10 mouse cellular contexts compared by ENCODE assay signal in the genomic region with DNA sequence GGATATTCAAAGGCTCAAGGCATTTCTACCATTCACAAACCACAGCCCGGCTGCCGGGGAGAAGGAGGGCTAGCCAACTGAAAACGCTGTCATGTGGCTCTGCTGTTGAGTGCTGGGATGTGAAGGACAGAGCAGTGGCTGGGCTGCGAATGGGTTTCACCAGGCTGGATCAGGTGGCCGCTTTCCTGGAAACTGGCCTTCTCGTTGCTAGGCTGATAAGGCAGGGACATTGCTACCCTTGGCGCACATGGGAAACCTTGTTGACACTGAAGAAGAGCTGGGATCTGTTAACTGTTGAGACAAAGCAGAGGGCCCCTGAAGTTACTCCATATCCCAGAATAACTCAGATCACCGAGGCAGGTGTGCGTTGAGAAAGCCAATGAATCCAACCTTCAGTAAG.
A peak's percentile ranks its signal among the peaks of the same experiment; 100 is the strongest.
DNase-seq lines count a peak whose midpoint lies in the region; ATAC-seq lines count a peak whose summit lies in the region.
"Had no signal": no experiment of that assay in that cellular context is flagged by ENCODE, and none has a peak within 500 bp of the region (broad histone marks: within the 10 kb centered on the region; RNA-seq: fewer than 3 reads in every experiment).

No protein-coding gene starts in this region.

- peaks cover 39% of the 10 kb centered on the region for H3K4me1 ChIP-seq in lung, embryonic 15.5 days
- peaks cover 38% of the 10 kb centered on the region for H3K4me1 ChIP-seq in embryonic facial prominence, embryonic 13.5 days
- H3K4me1 ChIP-seq in heart, embryonic 15.5 days (replicated peaks) = peaks cover 51% of the 10 kb centered on the region
- H3K4me1 ChIP-seq in liver, embryonic 16.5 days (ENCODE audit: control insufficient read depth, low read depth, low read length) = no peaks in the 10 kb centered on the region; the same call in 1 of the 2 replicates
- H3K4me1 ChIP-seq: forebrain, embryonic 15.5 days had no signal

- WGBS in lung, embryonic 15.5 days = 23% methylated on average over 9 of the region's 9 CpGs
- WGBS in embryonic facial prominence, embryonic 13.5 days = 56% methylated on average over 9 of the region's 9 CpGs
- WGBS in heart, embryonic 15.5 days = 21% methylated on average over 9 of the region's 9 CpGs
- 50% methylated on average over 9 of the region's 9 CpGs for WGBS in liver, embryonic 16.5 days (ENCODE audit: insufficient replicate concordance)

- H3K4me3 ChIP-seq in lung, embryonic 15.5 days = no peak overlapping the region
- no peak overlapping the region for H3K4me3 ChIP-seq in embryonic facial prominence, embryonic 13.5 days
- H3K4me3 ChIP-seq in heart, embryonic 15.5 days = no peak overlapping the region
- no peak overlapping the region for H3K4me3 ChIP-seq in liver, embryonic 16.5 days (ENCODE audit: low read depth, low read length)
- H3K4me3 ChIP-seq: forebrain, embryonic 15.5 days; layer of hippocampus, adult 2 months had no signal

- no peak for DNase-seq in lung, postnatal 4 days
- DNase-seq in right cerebral cortex, postnatal 36 days (ENCODE audit: low spot score in 2 of 2) = no peak
- no peak for DNase-seq in T-cell, adult 2 months (ENCODE audit: low spot score)
- DNase-seq in cerebellum, postnatal 25 days = no peak

- no peaks in the 10 kb centered on the region for H3K9me3 ChIP-seq in lung, embryonic 15.5 days
- no peaks in the 10 kb centered on the region for H3K9me3 ChIP-seq in embryonic facial prominence, embryonic 13.5 days
- H3K9me3 ChIP-seq in heart, embryonic 15.5 days (replicated peaks) = no peaks in the 10 kb centered on the region
- H3K9me3 ChIP-seq in liver, embryonic 16.5 days (replicated peaks; ENCODE audit: control insufficient read depth, low read length) = no peaks in the 10 kb centered on the region
- H3K9me3 ChIP-seq: forebrain, embryonic 15.5 days had no signal

- H3K9ac ChIP-seq in lung, embryonic 15.5 days = no peak overlapping the region
- H3K9ac ChIP-seq in embryonic facial prominence, embryonic 13.5 days = no peak overlapping the region
- H3K9ac ChIP-seq in heart, embryonic 15.5 days = no peak overlapping the region
- H3K9ac ChIP-seq in liver, embryonic 16.5 days (ENCODE audit: low read depth, low read length) = no peak overlapping the region
- H3K9ac ChIP-seq: forebrain, embryonic 15.5 days had no signal

- H3K4me2 ChIP-seq in lung, embryonic 15.5 days = no peak overlapping the region
- no peak overlapping the region for H3K4me2 ChIP-seq in embryonic facial prominence, embryonic 13.5 days
- H3K4me2 ChIP-seq in heart, embryonic 15.5 days = no peak overlapping the region
- H3K4me2 ChIP-seq in liver, embryonic 16.5 days (ENCODE audit: low read depth, low read length) = no peak overlapping the region
- H3K4me2 ChIP-seq: forebrain, embryonic 15.5 days had no signal

- peak overlapping the region; percentile 57 for H3K27ac ChIP-seq in lung, embryonic 15.5 days
- peak overlapping the region; percentile 60; the same call in 1 of the 2 replicates for H3K27ac ChIP-seq in embryonic facial prominence, embryonic 13.5 days
- peak overlapping the region; percentile 65 for H3K27ac ChIP-seq in heart, embryonic 15.5 days
- H3K27ac ChIP-seq in liver, embryonic 16.5 days (ENCODE audit: low read length) = peak overlapping the region; percentile 68
- H3K27ac ChIP-seq: forebrain, embryonic 15.5 days; layer of hippocampus, adult 2 months had no signal

- no peaks in the 10 kb centered on the region for H3K36me3 ChIP-seq in lung, embryonic 15.5 days
- no peaks in the 10 kb centered on the region for H3K36me3 ChIP-seq in embryonic facial prominence, embryonic 13.5 days
- no peaks in the 10 kb centered on the region for H3K36me3 ChIP-seq in heart, embryonic 15.5 days
- H3K36me3 ChIP-seq in liver, embryonic 16.5 days (ENCODE audit: control insufficient read depth, insufficient read depth) = no peaks in the 10 kb centered on the region
- H3K36me3 ChIP-seq: forebrain, embryonic 15.5 days had no signal

- ATAC-seq in lung, embryonic 15.5 days (ENCODE audit: borderline replicate concordance, extremely low read depth, low FRiP score, low TSS enrichment) = no peak; the same call in 1 of the 2 replicates
- no peak for ATAC-seq in embryonic facial prominence, embryonic 13.5 days (ENCODE audit: insufficient number of reproducible peaks, insufficient read depth, low FRiP score, low TSS enrichment, low read depth)
- peak; percentile 64 for ATAC-seq in heart, embryonic 15.5 days (replicated peaks; ENCODE audit: insufficient number of reproducible peaks, insufficient read depth, low FRiP score, low read depth)
- ATAC-seq in liver, embryonic 16.5 days (ENCODE audit: low read depth) = peak; percentile 9; the same call in 1 of the 2 replicates

- no peaks in the 10 kb centered on the region for H3K27me3 ChIP-seq in lung, embryonic 15.5 days
- H3K27me3 ChIP-seq in embryonic facial prominence, embryonic 13.5 days = no peaks in the 10 kb centered on the region
- no peaks in the 10 kb centered on the region for H3K27me3 ChIP-seq in heart, embryonic 15.5 days
- H3K27me3 ChIP-seq in liver, embryonic 16.5 days (ENCODE audit: control insufficient read depth, insufficient read depth, low read depth, low read length) = no peaks in the 10 kb centered on the region
- H3K27me3 ChIP-seq: forebrain, embryonic 15.5 days had no signal

Comparison
In these comparisons a context has a peak if more than half of its experiments do, and no peak if none do; other contexts are left out.
1. ATAC-seq: peak in heart, embryonic 15.5 days (single experiment) and liver, embryonic 16.5 days (single experiment); none in lung, embryonic 15.5 days (single experiment) and embryonic facial prominence, embryonic 13.5 days (single experiment).
2. Peak in every context shown above with its lines, with median percentiles within 50 percentile points of each other: H3K27ac ChIP-seq.